Mouse (Mus musculus) CH12.LX (cell line): ENCODE results near the gene Gm11492.

Experiments used
- BHLHE40 ChIP-seq: IDR thresholded peaks from 2 replicates; pipeline ENCODE4 v1.6.1; 2011; ENCODE audit warnings: mild to moderate bottlenecking, low read depth, low read length, improper control_type of control experiment
- CTCF ChIP-seq, 2 experiments: IDR thresholded peaks in 1 of 2; conservative IDR thresholded peaks in 1 of 2; 2 replicates each; pipeline ENCODE4 v1.5.1; 2011 to 2012; ENCODE audit warnings: low read depth in 2 of 2, low read length in 2 of 2, improper control_type of control experiment in 1 of 2, inconsistent platforms in 1 of 2, mild to moderate bottlenecking in 1 of 2, moderate library complexity in 1 of 2
- E2F4 ChIP-seq: IDR thresholded peaks from 2 replicates; pipeline ENCODE4 v1.6.1; 2011; ENCODE audit warnings: low read depth, low read length, improper control_type of control experiment; ENCODE audit not compliant: insufficient replicate concordance
- EP300 ChIP-seq: IDR thresholded peaks from 2 replicates; pipeline ENCODE4 v1.6.1; 2011; ENCODE audit warnings: low read length, improper control_type of control experiment
- MAX ChIP-seq: IDR thresholded peaks from 2 replicates; pipeline ENCODE4 v1.6.1; 2011; ENCODE audit warnings: low read length, improper control_type of control experiment
- POLR2A ChIP-seq: IDR thresholded peaks from 2 replicates; pipeline ENCODE4 v1.6.1; 2011; ENCODE audit warnings: low read depth, mild to moderate bottlenecking, improper control_type of control experiment, low read length

- TF ChIP-seq EP300: no peak
- no peak for TF ChIP-seq MAX
- no peak for TF ChIP-seq E2F4
- TF ChIP-seq CTCF (conservative IDR thresholded peaks at IDR 0.05 in 1 of 2, IDR thresholded peaks at IDR 0.05 in 1 of 2; ENCODE audit: low read depth in 2 of 2, low read length in 2 of 2): no peak
- no peak for TF ChIP-seq POLR2A
- TF ChIP-seq BHLHE40: no peak
Measured at GRCm38 (mm10) chr11:87615551-87615950, 49.1 kb downstream of the Gm11492 start.
